Mouse (Mus musculus): Measurements from ENCODE around the gene Smg5. TPM values are rescaled to one million over a fixed set of nuclear protein-coding genes. Genes with fewer than 3 reads are reported as not detected.

Smg5 gene
- polyA plus RNA-seq, 1 experiment from 2014 or later, result 34.7 TPM

DNA sequence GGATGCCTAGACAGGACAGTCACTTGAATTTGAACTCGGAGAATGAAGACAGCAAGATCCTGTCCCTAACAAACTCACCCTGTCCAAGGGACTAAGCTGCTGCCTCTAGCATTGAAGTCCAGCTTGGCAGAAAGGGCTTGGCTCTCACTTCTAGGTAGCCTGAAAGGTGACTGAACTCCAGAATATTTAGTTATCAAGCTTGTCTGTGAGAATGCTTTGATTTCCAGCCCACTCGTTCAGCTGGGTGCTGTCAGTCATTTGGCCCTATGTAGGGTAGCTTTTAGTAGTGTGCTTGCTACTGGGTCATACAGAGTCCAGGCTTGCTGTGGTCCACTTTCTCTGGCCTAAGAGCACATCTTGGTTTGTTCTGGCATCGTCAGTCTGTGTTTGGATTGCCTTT lies 2.9 kb downstream of the Smg5 start:
- Histone ChIP-seq H3K4me1 (ENCODE audit: control insufficient read depth, insufficient read depth, low read length) (peaks cover 10% of the 10 kb centered on the region), H3K4me3 (ENCODE audit: low read length) (no peak overlapping the region), H3K36me3 (ENCODE audit: control insufficient read depth, insufficient read depth, low read length) (0 out of 2 replicates have a peak, but pooled peaks cover 11% of the 10 kb centered on the region), H3K27ac (ENCODE audit: low read length) (no peak overlapping the region), H3K4me2 (ENCODE audit: low read depth, low read length) (no peak overlapping the region), H3K9ac (ENCODE audit: low read depth, low read length) (no peak overlapping the region), H3K9me3 (ENCODE audit: control insufficient read depth, low read length) (no peaks in the 10 kb centered on the region), H3K27me3 (replicated peaks; ENCODE audit: control insufficient read depth, insufficient read depth, low read length) (no peaks in the 10 kb centered on the region)
- 70% methylated on average over 3 of the region's 3 CpGs for WGBS
- no peak for ATAC-seq

DNA sequence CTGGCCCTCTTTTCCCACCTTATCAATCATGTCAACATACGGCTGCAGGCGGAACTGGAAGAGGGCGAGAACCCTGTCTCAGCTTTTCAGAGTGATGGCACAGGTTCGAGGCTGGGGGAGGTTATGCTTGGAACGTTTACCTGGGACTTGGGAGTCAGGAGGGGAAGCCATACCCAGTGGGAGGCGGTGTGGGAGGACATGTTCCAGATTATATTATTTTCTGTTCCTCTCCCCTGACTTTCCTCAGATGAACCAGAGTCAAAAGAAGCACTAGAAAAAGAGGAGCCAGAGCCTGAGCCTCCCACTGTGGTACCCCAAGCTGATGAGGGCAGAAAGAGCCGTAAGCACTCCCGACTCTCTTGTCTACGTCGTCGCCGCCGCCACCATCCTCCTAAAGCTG lies 14.7 kb downstream of the Smg5 start:
- no peak for ATAC-seq
- 88% methylated on average over 13 of the region's 13 CpGs for WGBS

GRCm38 (mm10) chr3:88352907-88353306 lies 16.8 kb downstream of the Smg5 start:
- no peak for ATAC-seq
- Histone ChIP-seq H3K4me3 (ENCODE audit: low read length) (no peak overlapping the region), H3K4me2 (ENCODE audit: low read depth, low read length) (no peak overlapping the region), H3K9ac (ENCODE audit: low read depth, low read length) (no peak overlapping the region), H3K27ac (ENCODE audit: low read length) (no peak overlapping the region), H3K4me1 (ENCODE audit: control insufficient read depth, insufficient read depth, low read length) (no peaks in the 10 kb centered on the region), H3K36me3 (ENCODE audit: control insufficient read depth, insufficient read depth, low read length) (peaks cover 52% of the 10 kb centered on the region), H3K27me3 (replicated peaks; ENCODE audit: control insufficient read depth, insufficient read depth, low read length) (no peaks in the 10 kb centered on the region), H3K9me3 (ENCODE audit: control insufficient read depth, low read length) (no peaks in the 10 kb centered on the region)
- 91% methylated on average over 9 of the region's 9 CpGs for WGBS

More for the DNA sequence above, 14.7 kb downstream of the Smg5 start:
- H3K9me3 ChIP-seq (ENCODE audit: control insufficient read depth, low read length), result no peaks in the 10 kb centered on the region
- no peak overlapping the region for H3K27ac ChIP-seq (ENCODE audit: low read length)
- H3K9ac ChIP-seq (ENCODE audit: low read depth, low read length), result no peak overlapping the region
- H3K4me3 ChIP-seq (ENCODE audit: low read length), result no peak overlapping the region
- H3K36me3 ChIP-seq (ENCODE audit: control insufficient read depth, insufficient read depth, low read length), result peaks cover 53% of the 10 kb centered on the region
- no peaks in the 10 kb centered on the region for H3K4me1 ChIP-seq (ENCODE audit: control insufficient read depth, insufficient read depth, low read length)
- H3K4me2 ChIP-seq (ENCODE audit: low read depth, low read length), result no peak overlapping the region
- no peaks in the 10 kb centered on the region for H3K27me3 ChIP-seq (replicated peaks; ENCODE audit: control insufficient read depth, insufficient read depth, low read length)

- Histone ChIP-seq H3K9ac (ENCODE audit: low read depth, low read length) (no peak overlapping the region), H3K36me3 (ENCODE audit: control insufficient read depth, insufficient read depth, low read length) (peaks cover 58% of the 10 kb centered on the region), H3K27me3 (replicated peaks; ENCODE audit: control insufficient read depth, insufficient read depth, low read length) (no peaks in the 10 kb centered on the region), H3K9me3 (ENCODE audit: control insufficient read depth, low read length) (no peaks in the 10 kb centered on the region), H3K4me1 (ENCODE audit: control insufficient read depth, insufficient read depth, low read length) (no peaks in the 10 kb centered on the region), H3K4me2 (ENCODE audit: low read depth, low read length) (no peak overlapping the region), H3K4me3 (ENCODE audit: low read length) (no peak overlapping the region), H3K27ac (ENCODE audit: low read length) (no peak overlapping the region)
- no peak for ATAC-seq
- WGBS, result 93% methylated on average over 8 of the region's 8 CpGs
These were observed 18.5 kb downstream of the Smg5 start for GRCm38 (mm10) chr3:88354396-88355165.

- no peak for ATAC-seq
- no peaks in the 10 kb centered on the region for H3K27me3 ChIP-seq (replicated peaks; ENCODE audit: control insufficient read depth, insufficient read depth, low read length)
- peaks cover 48% of the 10 kb centered on the region for H3K36me3 ChIP-seq (ENCODE audit: control insufficient read depth, insufficient read depth, low read length)
- H3K27ac ChIP-seq (ENCODE audit: low read length), result no peak overlapping the region
- peaks cover 10% of the 10 kb centered on the region for H3K4me1 ChIP-seq (ENCODE audit: control insufficient read depth, insufficient read depth, low read length)
- no peak overlapping the region for H3K4me2 ChIP-seq (ENCODE audit: low read depth, low read length)
- H3K4me3 ChIP-seq (ENCODE audit: low read length), result no peak overlapping the region
- WGBS, result 77% methylated on average over 5 of the region's 5 CpGs
- no peaks in the 10 kb centered on the region for H3K9me3 ChIP-seq (ENCODE audit: control insufficient read depth, low read length)
- H3K9ac ChIP-seq (ENCODE audit: low read depth, low read length), result no peak overlapping the region
These were observed 23.5 kb downstream of the Smg5 start for GRCm38 (mm10) chr3:88359584-88359983.

GRCm38 (mm10) chr3:88359989-88360388 lies 23.9 kb downstream of the Smg5 start:
- Histone ChIP-seq H3K36me3 (ENCODE audit: control insufficient read depth, insufficient read depth, low read length) (peaks cover 46% of the 10 kb centered on the region), H3K4me2 (ENCODE audit: low read depth, low read length) (no peak overlapping the region), H3K27ac (ENCODE audit: low read length) (no peak overlapping the region), H3K4me3 (ENCODE audit: low read length) (no peak overlapping the region), H3K4me1 (ENCODE audit: control insufficient read depth, insufficient read depth, low read length) (peaks cover 14% of the 10 kb centered on the region), H3K9me3 (ENCODE audit: control insufficient read depth, low read length) (no peaks in the 10 kb centered on the region), H3K9ac (ENCODE audit: low read depth, low read length) (no peak overlapping the region), H3K27me3 (replicated peaks; ENCODE audit: control insufficient read depth, insufficient read depth, low read length) (no peaks in the 10 kb centered on the region)
- no peak for ATAC-seq
- 56% methylated on average over 3 of the region's 3 CpGs for WGBS

DNA sequence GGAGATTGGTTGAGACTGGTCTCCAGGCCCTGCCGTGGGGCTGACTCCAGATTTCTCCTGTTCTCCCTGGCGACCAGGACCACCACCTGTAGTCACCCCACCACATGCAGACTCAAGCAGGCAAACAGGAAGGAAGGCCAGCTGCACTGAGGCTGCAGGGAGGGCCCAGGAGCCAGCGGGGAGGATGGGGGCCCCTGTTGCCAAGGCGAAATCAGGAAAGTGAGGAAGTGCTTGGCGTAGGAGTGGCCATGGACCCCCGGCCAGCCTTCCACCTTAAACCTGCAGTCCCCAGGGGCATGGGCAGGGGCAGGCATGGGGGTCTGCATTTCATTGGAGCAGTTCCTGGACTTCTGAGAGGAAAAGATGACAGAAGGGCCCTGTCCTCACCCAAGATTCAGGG lies 25.0 kb downstream of the Smg5 start:
- Histone ChIP-seq H3K36me3 (ENCODE audit: control insufficient read depth, insufficient read depth, low read length) (peaks cover 41% of the 10 kb centered on the region), H3K27me3 (replicated peaks; ENCODE audit: control insufficient read depth, insufficient read depth, low read length) (peaks cover 7% of the 10 kb centered on the region), H3K9ac (ENCODE audit: low read depth, low read length) (no peak overlapping the region), H3K9me3 (ENCODE audit: control insufficient read depth, low read length) (no peaks in the 10 kb centered on the region), H3K4me3 (ENCODE audit: low read length) (no peak overlapping the region), H3K27ac (ENCODE audit: low read length) (no peak overlapping the region), H3K4me1 (ENCODE audit: control insufficient read depth, insufficient read depth, low read length) (peaks cover 14% of the 10 kb centered on the region), H3K4me2 (ENCODE audit: low read depth, low read length) (no peak overlapping the region)
- no peak for ATAC-seq
- 74% methylated on average over 6 of the region's 6 CpGs for WGBS

GRCm38 (mm10) chr3:88361612-88362313 lies 25.7 kb downstream of the Smg5 start:
- H3K4me3 ChIP-seq (ENCODE audit: low read length), result no peak overlapping the region
- H3K4me1 ChIP-seq (ENCODE audit: control insufficient read depth, insufficient read depth, low read length), result peaks cover 14% of the 10 kb centered on the region
- no peak for ATAC-seq
- H3K36me3 ChIP-seq (ENCODE audit: control insufficient read depth, insufficient read depth, low read length), result peaks cover 37% of the 10 kb centered on the region
- H3K27ac ChIP-seq (ENCODE audit: low read length), result no peak overlapping the region
- H3K27me3 ChIP-seq (replicated peaks; ENCODE audit: control insufficient read depth, insufficient read depth, low read length), result peaks cover 10% of the 10 kb centered on the region
- no peak overlapping the region for H3K9ac ChIP-seq (ENCODE audit: low read depth, low read length)
- WGBS, result 93% methylated on average over 2 of the region's 2 CpGs
- no peaks in the 10 kb centered on the region for H3K9me3 ChIP-seq (ENCODE audit: control insufficient read depth, low read length)
- H3K4me2 ChIP-seq (ENCODE audit: low read depth, low read length), result no peak overlapping the region

- peaks cover 14% of the 10 kb centered on the region for H3K4me1 ChIP-seq (ENCODE audit: control insufficient read depth, insufficient read depth, low read length)
- H3K27me3 ChIP-seq (replicated peaks; ENCODE audit: control insufficient read depth, insufficient read depth, low read length), result peaks cover 10% of the 10 kb centered on the region
- peak; percentile 71 for ATAC-seq
- H3K4me2 ChIP-seq (ENCODE audit: low read depth, low read length), result no peak overlapping the region
- H3K36me3 ChIP-seq (ENCODE audit: control insufficient read depth, insufficient read depth, low read length), result peaks cover 24% of the 10 kb centered on the region
- no peak overlapping the region for H3K9ac ChIP-seq (ENCODE audit: low read depth, low read length)
- no peaks in the 10 kb centered on the region for H3K9me3 ChIP-seq (ENCODE audit: control insufficient read depth, low read length)
- 60% methylated on average over 4 of the region's 4 CpGs for WGBS
- H3K4me3 ChIP-seq (ENCODE audit: low read length), result no peak overlapping the region
- no peak overlapping the region; the same call in 1 of the 2 replicates for H3K27ac ChIP-seq (ENCODE audit: low read length)
These were observed 27.6 kb downstream of the Smg5 start for GRCm38 (mm10) chr3:88363700-88364099.
